Mouse (Mus musculus): ENCODE data around the gene Tmtc1. TPM values are rescaled to one million over a fixed set of nuclear protein-coding genes. Genes with fewer than 3 reads are reported as not detected.

Gene Tmtc1
- polyA plus RNA-seq, 1 experiment from 2014 or later, result 1.7 TPM

GRCm38 (mm10) chr6:148366629-148367028 is 77.6 kb downstream of the Tmtc1 start:
- Histone ChIP-seq H3K36me3 (no peaks in the 10 kb centered on the region), H3K4me2 (no peak overlapping the region), H3K9ac (no peak overlapping the region), H3K4me1 (peaks cover 11% of the 10 kb centered on the region), H3K9me3 (no peaks in the 10 kb centered on the region), H3K27ac (no peak overlapping the region), H3K4me3 (no peak overlapping the region), H3K27me3 (no peaks in the 10 kb centered on the region)
- WGBS, result 77% methylated on average over 1 of the region's 1 CpGs
- no peak for ATAC-seq (ENCODE audit: insufficient number of reproducible peaks, insufficient read depth, low FRiP score, low TSS enrichment, low read depth)

GRCm38 (mm10) chr6:148363162-148363561 is 81.0 kb downstream of the Tmtc1 start:
- H3K36me3 ChIP-seq, result no peaks in the 10 kb centered on the region
- peaks cover 14% of the 10 kb centered on the region for H3K4me1 ChIP-seq
- no peak overlapping the region for H3K4me2 ChIP-seq
- ATAC-seq (ENCODE audit: insufficient number of reproducible peaks, insufficient read depth, low FRiP score, low TSS enrichment, low read depth), result no peak
- no peaks in the 10 kb centered on the region for H3K27me3 ChIP-seq
- no peak overlapping the region for H3K27ac ChIP-seq
- 82% methylated on average over 1 of the region's 1 CpGs for WGBS
- H3K9me3 ChIP-seq, result no peaks in the 10 kb centered on the region
- H3K9ac ChIP-seq, result no peak overlapping the region
- no peak overlapping the region for H3K4me3 ChIP-seq

- no peak overlapping the region for H3K9ac ChIP-seq
- no peak overlapping the region for H3K4me2 ChIP-seq
- no peak overlapping the region for H3K4me3 ChIP-seq
- no peak overlapping the region for H3K27ac ChIP-seq
- ATAC-seq (ENCODE audit: insufficient number of reproducible peaks, insufficient read depth, low FRiP score, low TSS enrichment, low read depth), result no peak
- no peaks in the 10 kb centered on the region for H3K9me3 ChIP-seq
- no peaks in the 10 kb centered on the region for H3K27me3 ChIP-seq
- H3K4me1 ChIP-seq, result peaks cover 13% of the 10 kb centered on the region
- H3K36me3 ChIP-seq, result peaks cover 2% of the 10 kb centered on the region; the same call in 1 of the 2 replicates
- 61% methylated on average over 3 of the region's 3 CpGs for WGBS
These were observed 81.7 kb downstream of the Tmtc1 start for GRCm38 (mm10) chr6:148362475-148362874.

- H3K27ac ChIP-seq, result no peak overlapping the region
- H3K27me3 ChIP-seq, result no peaks in the 10 kb centered on the region
- no peak overlapping the region for H3K4me2 ChIP-seq
- H3K36me3 ChIP-seq, result peaks cover 15% of the 10 kb centered on the region
- no peak overlapping the region for H3K4me3 ChIP-seq
- 50% methylated on average over 7 of the region's 7 CpGs for WGBS
- peaks cover 12% of the 10 kb centered on the region; the same call in 1 of the 2 replicates for H3K9me3 ChIP-seq
- no peak overlapping the region for H3K9ac ChIP-seq
- no peak for ATAC-seq (ENCODE audit: insufficient number of reproducible peaks, insufficient read depth, low FRiP score, low TSS enrichment, low read depth)
- peaks cover 7% of the 10 kb centered on the region; the same call in 1 of the 2 replicates for H3K4me1 ChIP-seq
These were observed 84.8 kb downstream of the Tmtc1 start for GRCm38 (mm10) chr6:148359348-148359905.

DNA sequence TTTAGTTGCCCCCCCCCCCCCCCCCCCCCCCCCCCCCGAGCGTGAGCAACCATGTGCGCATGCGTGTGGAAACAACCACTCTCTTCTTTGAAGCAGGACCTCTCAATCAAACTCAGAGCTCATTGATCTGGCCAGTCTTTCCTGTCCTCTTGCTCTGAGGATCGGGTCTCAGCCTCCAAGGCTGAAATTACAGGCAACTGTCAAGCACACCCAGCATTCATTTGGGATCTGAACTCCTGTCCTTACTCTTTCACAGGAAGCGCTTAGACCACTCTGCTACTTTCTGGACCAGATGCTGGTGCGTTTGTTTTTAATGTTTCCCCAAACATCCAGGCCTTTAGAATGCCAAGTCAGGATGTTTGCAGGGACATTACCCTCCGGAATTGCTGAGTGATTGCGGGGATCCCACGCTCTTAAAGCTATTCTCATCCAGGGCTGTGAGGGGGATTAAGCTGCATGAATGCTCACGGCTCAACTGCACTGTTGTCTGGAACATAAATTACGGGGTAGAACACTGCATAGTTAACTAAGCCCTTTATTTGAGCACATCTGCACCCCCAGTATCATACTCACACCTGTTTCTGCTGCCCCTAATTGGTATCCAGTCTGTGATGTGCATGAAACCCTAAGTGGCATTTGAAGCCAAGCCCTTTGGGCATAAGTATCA is 85.5 kb downstream of the Tmtc1 start:
- Histone ChIP-seq H3K9me3 (peaks cover 12% of the 10 kb centered on the region; the same call in 1 of the 2 replicates), H3K36me3 (peaks cover 15% of the 10 kb centered on the region), H3K4me2 (no peak overlapping the region), H3K4me1 (peaks cover 7% of the 10 kb centered on the region; the same call in 1 of the 2 replicates), H3K27ac (peak overlapping the region; percentile 16; the same call in 1 of the 2 replicates), H3K4me3 (no peak overlapping the region), H3K9ac (no peak overlapping the region), H3K27me3 (no peaks in the 10 kb centered on the region)
- no peak for ATAC-seq (ENCODE audit: insufficient number of reproducible peaks, insufficient read depth, low FRiP score, low TSS enrichment, low read depth)
- WGBS, result 50% methylated on average over 9 of the region's 12 CpGs

DNA sequence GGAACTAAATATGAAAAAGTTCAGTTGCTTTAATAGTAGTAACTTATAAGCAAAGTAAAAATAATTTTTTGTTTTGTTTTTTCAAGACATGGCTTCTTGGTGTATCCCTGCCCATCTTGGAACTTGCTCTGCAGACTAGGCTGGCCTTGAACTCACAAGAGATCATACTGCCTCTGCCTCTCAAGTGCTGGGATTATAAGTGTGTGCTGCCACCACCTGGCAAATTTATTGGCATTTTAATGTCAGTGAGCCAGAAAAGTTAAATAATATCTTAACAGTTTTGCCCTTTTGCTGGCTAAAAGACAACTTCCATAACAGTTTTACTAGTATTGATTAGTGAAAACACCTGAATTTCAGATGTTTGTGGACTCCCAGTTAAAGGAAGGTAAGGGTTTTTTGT is 88.0 kb downstream of the Tmtc1 start:
- Histone ChIP-seq H3K27me3 (no peaks in the 10 kb centered on the region), H3K4me2 (no peak overlapping the region), H3K9ac (no peak overlapping the region), H3K9me3 (peaks cover 12% of the 10 kb centered on the region; the same call in 1 of the 2 replicates), H3K4me3 (no peak overlapping the region), H3K4me1 (peaks cover 3% of the 10 kb centered on the region; the same call in 1 of the 2 replicates), H3K27ac (no peak overlapping the region), H3K36me3 (peaks cover 15% of the 10 kb centered on the region)
- no peak for ATAC-seq (ENCODE audit: insufficient number of reproducible peaks, insufficient read depth, low FRiP score, low TSS enrichment, low read depth)

GRCm38 (mm10) chr6:148354509-148355474 is 89.4 kb downstream of the Tmtc1 start:
- ATAC-seq (ENCODE audit: insufficient number of reproducible peaks, insufficient read depth, low FRiP score, low TSS enrichment, low read depth), result peak; percentile 40; the same call in 1 of the 2 replicates
- 33% methylated on average over 85 of the region's 85 CpGs for WGBS
- peaks cover 3% of the 10 kb centered on the region; the same call in 1 of the 2 replicates for H3K4me1 ChIP-seq
- no peak overlapping the region for H3K27ac ChIP-seq
- H3K9ac ChIP-seq, result peak overlapping the region; percentile 72
- peak overlapping the region; percentile 53 for H3K4me3 ChIP-seq
- peaks cover 15% of the 10 kb centered on the region for H3K36me3 ChIP-seq
- peak overlapping the region; percentile 70 for H3K4me2 ChIP-seq
- H3K27me3 ChIP-seq, result no peaks in the 10 kb centered on the region
- peaks cover 12% of the 10 kb centered on the region; the same call in 1 of the 2 replicates for H3K9me3 ChIP-seq

DNA sequence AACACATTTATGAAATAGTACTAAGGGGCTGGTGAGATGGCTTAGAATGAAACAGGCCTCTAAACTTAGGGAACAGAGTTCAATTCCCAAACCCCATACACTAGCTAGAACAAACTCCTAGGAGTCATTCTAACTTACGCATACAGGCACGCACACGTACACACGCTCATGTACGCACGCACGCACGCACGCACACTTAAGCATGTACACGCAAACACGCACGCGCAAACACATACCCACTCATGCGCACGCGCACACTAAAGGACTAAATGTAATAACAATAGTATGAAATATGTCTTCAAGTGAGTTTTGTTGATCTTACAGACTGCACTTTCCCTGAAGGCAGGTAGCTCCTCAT is 90.1 kb downstream of the Tmtc1 start:
- WGBS, result 79% methylated on average over 16 of the region's 16 CpGs
- peaks cover 3% of the 10 kb centered on the region; the same call in 1 of the 2 replicates for H3K4me1 ChIP-seq

DNA sequence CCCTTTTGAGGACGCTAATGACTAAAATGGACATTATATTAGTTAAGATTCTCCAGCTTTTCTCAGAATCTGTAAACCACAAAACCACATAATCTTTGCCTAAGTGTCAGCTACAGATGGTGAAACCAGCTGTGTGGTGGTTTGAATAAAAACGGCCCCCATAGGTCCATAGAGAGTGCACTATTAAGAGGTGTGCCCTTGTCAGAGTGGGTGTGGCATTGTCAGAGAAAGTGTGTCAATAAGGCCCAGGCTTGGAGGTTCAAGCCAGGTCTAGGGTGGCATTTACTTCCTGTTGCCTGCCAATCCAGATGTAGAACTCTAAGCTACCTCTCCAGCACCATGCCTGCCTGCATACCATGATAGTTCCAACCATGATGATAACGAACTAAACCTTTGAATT is 99.2 kb downstream of the Tmtc1 start:
- ATAC-seq (ENCODE audit: insufficient number of reproducible peaks, insufficient read depth, low FRiP score, low TSS enrichment, low read depth), result no peak
- Histone ChIP-seq H3K4me3 (no peak overlapping the region), H3K27me3 (no peaks in the 10 kb centered on the region), H3K9ac (no peak overlapping the region), H3K9me3 (no peaks in the 10 kb centered on the region), H3K4me1 (no peaks in the 10 kb centered on the region), H3K36me3 (no peaks in the 10 kb centered on the region), H3K4me2 (no peak overlapping the region), H3K27ac (no peak overlapping the region)
- 81% methylated on average over 3 of the region's 3 CpGs for WGBS

More for the DNA sequence above, 90.1 kb downstream of the Tmtc1 start:
- peak overlapping the region; percentile 53 for H3K4me3 ChIP-seq
- H3K9me3 ChIP-seq, result peaks cover 12% of the 10 kb centered on the region; the same call in 1 of the 2 replicates
- peak overlapping the region; percentile 70 for H3K4me2 ChIP-seq
- ATAC-seq (ENCODE audit: insufficient number of reproducible peaks, insufficient read depth, low FRiP score, low TSS enrichment, low read depth), result no peak
- H3K27ac ChIP-seq, result no peak overlapping the region
- H3K9ac ChIP-seq, result no peak overlapping the region
- H3K27me3 ChIP-seq, result no peaks in the 10 kb centered on the region
- H3K36me3 ChIP-seq, result peaks cover 15% of the 10 kb centered on the region

DNA sequence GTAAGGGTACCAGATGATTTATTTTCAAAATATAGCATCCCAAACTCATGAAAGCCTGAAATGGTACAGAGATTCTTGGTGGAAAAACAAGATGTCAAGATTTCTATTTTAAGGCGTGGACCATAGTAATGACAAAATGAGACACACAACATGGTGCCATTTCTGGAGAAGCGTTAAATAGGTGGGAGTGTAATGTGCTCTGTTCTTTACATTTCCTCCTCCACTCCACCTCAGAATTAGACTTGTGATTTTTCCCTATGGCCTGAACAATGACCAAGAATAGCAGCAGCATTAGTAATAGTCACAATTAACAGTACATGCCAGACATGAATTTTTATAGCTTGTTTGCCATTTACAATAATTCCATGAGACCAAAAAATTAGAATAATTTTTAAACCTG is 102.0 kb downstream of the Tmtc1 start:
- H3K4me3 ChIP-seq, result no peak overlapping the region
- no peaks in the 10 kb centered on the region for H3K27me3 ChIP-seq
- no peak for ATAC-seq (ENCODE audit: insufficient number of reproducible peaks, insufficient read depth, low FRiP score, low TSS enrichment, low read depth)
- H3K27ac ChIP-seq, result no peak overlapping the region
- H3K9ac ChIP-seq, result no peak overlapping the region
- no peaks in the 10 kb centered on the region for H3K9me3 ChIP-seq
- no peak overlapping the region for H3K4me2 ChIP-seq
- no peaks in the 10 kb centered on the region for H3K36me3 ChIP-seq
- 90% methylated on average over 2 of the region's 2 CpGs for WGBS
- no peaks in the 10 kb centered on the region for H3K4me1 ChIP-seq

- H3K4me1 ChIP-seq, result no peaks in the 10 kb centered on the region
These were observed 102.4 kb downstream of the Tmtc1 start for GRCm38 (mm10) chr6:148341765-148342164.

More at GRCm38 (mm10) chr6:148341765-148342164, 102.4 kb downstream of the Tmtc1 start:
- Histone ChIP-seq H3K4me2 (no peak overlapping the region), H3K27me3 (no peaks in the 10 kb centered on the region), H3K9ac (no peak overlapping the region), H3K36me3 (no peaks in the 10 kb centered on the region), H3K9me3 (no peaks in the 10 kb centered on the region), H3K4me3 (no peak overlapping the region), H3K27ac (no peak overlapping the region)
- WGBS, result 81% methylated on average over 2 of the region's 2 CpGs
- ATAC-seq (ENCODE audit: insufficient number of reproducible peaks, insufficient read depth, low FRiP score, low TSS enrichment, low read depth), result no peak

Data from embryonic facial prominence, embryonic 13.5 days (tissue).